Mouse (Mus musculus) gastrocnemius, postnatal 36 days (tissue): ENCODE data around the gene Mmp13. TPM values are rescaled to one million over a fixed set of nuclear protein-coding genes. Genes with fewer than 3 reads are reported as not detected.
"Not testable (repeated sequence)": the region's sequence is repeated elsewhere in the genome, so short reads cannot be mapped to it uniquely, and the experiment has no call there.

Experiments
- DNase-seq, 2 experiments: peaks; one replicate each; pipeline ENCODE4 v3.0.0; 2022
- intact Hi-C: fragments of 180-260 bp; cut with DNase I; formaldehyde crosslinking; loops from one replicate; pipeline ENCODE4 v1.15.1; 2025
- long read RNA-seq, 2 experiments: library from polyadenylated mRNA; stranded (forward); transcript quantifications; one replicate each; pipeline ENCODE4 v2.0.0; 2021
- total RNA-seq, 2 experiments: library from RNA; stranded (reverse); gene quantifications; 2 replicates each; pipeline ENCODE4 v1.2.3; 2021

Gene Mmp13
- not detected for total RNA-seq
- long read RNA-seq, experiment 1 = 0 reads
- long read RNA-seq, experiment 2 = 0 reads

- intact Hi-C loops = no loop called here
- DNase-seq = no peak
Measured at GRCm38 (mm10) chr9:7272214-7272613, at the start of gene Mmp13. TSS of gene Mmp13 (plus strand) at chr9:7272514.

- intact Hi-C loops = no loop called here
- DNase-seq = no peak
Measured at GRCm38 (mm10) chr9:7238619-7239018, 33.7 kb upstream of the Mmp13 start.

- no peak for DNase-seq
- intact Hi-C loops = no loop called here
Measured at GRCm38 (mm10) chr9:7239967-7240366, 32.3 kb upstream of the Mmp13 start.

- intact Hi-C loops = no loop called here
- DNase-seq = no peak
Measured at GRCm38 (mm10) chr9:7252797-7253654, 19.3 kb upstream of the Mmp13 start.

- intact Hi-C loops = no loop called here
- DNase-seq = no peak
Measured at GRCm38 (mm10) chr9:7261667-7262066, 10.6 kb upstream of the Mmp13 start.

GRCm38 (mm10) chr9:7270071-7270470, 2.2 kb upstream of the Mmp13 start:
- intact Hi-C loops = no loop called here
- no peak for DNase-seq

GRCm38 (mm10) chr9:7282565-7283302, 10.4 kb downstream of the Mmp13 start:
- intact Hi-C loops = no loop called here
- no peak for DNase-seq

GRCm38 (mm10) chr9:7283303-7283684, 11.0 kb downstream of the Mmp13 start:
- intact Hi-C loops, DNase-seq: not testable (repeated sequence)

GRCm38 (mm10) chr9:7289501-7289900, 17.2 kb downstream of the Mmp13 start:
- DNase-seq = no peak
- intact Hi-C loops = no loop called here

GRCm38 (mm10) chr9:7289901-7290300, 17.6 kb downstream of the Mmp13 start:
- no peak for DNase-seq
- intact Hi-C loops = no loop called here

GRCm38 (mm10) chr9:7292132-7292531, 19.8 kb downstream of the Mmp13 start:
- intact Hi-C loops = no loop called here
- no peak for DNase-seq

GRCm38 (mm10) chr9:7331847-7332246, 59.5 kb downstream of the Mmp13 start:
- intact Hi-C loops = no loop called here
- DNase-seq = no peak

Other genes starting within 250 kb of the Mmp13 start
- 1 to 10 TPM; 1.3 to 1.7 TPM for gene Dync2h1, start 88.1 kb upstream of the Mmp13 start, total RNA-seq
- gene Dcun1d5, start 88.0 kb upstream of the Mmp13 start, total RNA-seq = 10 to 100 TPM; 71.0 to 71.2 TPM
- gene Mmp12, start 71.9 kb downstream of the Mmp13 start, total RNA-seq = not detected
- gene Mmp1b, start 115.5 kb downstream of the Mmp13 start, total RNA-seq = not detected
- gene Mmp3, start 173.3 kb downstream of the Mmp13 start, total RNA-seq = under 1 TPM; 0.15 to 0.18 TPM
- not detected for gene Mmp10, start 229.8 kb downstream of the Mmp13 start, total RNA-seq